Mouse (Mus musculus) mesoderm, embryonic 11.5 days (tissue): ENCODE results near the gene Ddx55.
A peak's percentile ranks its signal among the peaks of the same experiment; 100 is the strongest.
"Not testable (repeated sequence)": the region's sequence is repeated elsewhere in the genome, so short reads cannot be mapped to it uniquely, and the experiment has no call there.

Source experiments
- DNase-seq: peaks from one replicate; pipeline ENCODE4 v3.0.0-alpha.2; 2012; ENCODE audit warnings: low read depth, low spot score

Gene Ddx55

GRCm38 (mm10) chr5:124538813-124539792, 13.6 kb upstream of the Ddx55 start:
- DNase-seq, result no peak

- DNase-seq, result no peak
Measured at GRCm38 (mm10) chr5:124539905-124540304, 12.8 kb upstream of the Ddx55 start.

- peak; percentile 97 for DNase-seq
Measured at GRCm38 (mm10) chr5:124540383-124540786, 12.3 kb upstream of the Ddx55 start, which contains the start of gene Tmed2. Gene Tmed2, plus strand, starts transcription at chr5:124540695.

- no peak for DNase-seq
Measured at GRCm38 (mm10) chr5:124540905-124541601, 11.6 kb upstream of the Ddx55 start.

DNA sequence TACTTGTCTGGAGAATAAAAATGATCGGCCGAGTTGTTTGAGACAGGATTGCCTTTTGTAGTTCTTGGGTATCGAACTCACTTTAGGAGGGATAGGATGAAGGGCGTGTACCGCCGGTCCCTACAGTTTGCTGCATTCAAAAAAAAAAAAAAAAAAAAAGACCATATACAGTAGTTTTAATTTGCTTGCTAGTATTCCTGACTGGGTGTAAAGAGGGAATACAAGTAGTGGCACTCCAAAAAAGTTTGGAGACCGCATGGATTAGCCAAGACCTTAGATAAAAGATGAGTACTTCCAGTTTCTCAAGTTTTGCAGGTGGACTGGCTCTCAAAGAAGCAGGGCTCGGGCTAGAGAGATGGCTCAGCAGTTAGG, 11.1 kb upstream of the Ddx55 start:
- no peak for DNase-seq

DNA sequence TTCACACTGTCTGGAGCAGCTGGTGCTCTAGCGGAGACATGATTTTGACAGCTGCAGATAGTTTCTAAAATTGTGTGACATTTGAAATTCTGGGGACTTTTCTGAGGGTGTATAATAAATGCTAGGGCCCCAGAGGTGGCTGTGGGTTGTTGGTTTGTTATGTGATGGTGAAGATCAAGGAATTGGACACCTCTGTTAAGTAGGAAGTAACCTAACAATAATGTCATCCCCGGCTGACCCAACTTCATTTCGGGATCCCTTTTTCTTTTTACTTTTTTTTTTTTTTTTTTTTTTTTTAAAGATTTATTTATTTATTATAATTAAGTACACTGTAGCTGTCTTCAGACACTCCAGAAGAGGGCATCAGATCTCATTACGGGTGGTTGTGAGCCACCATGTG, 1.9 kb upstream of the Ddx55 start:
- DNase-seq, result not testable (repeated sequence)

- DNase-seq, result not testable (repeated sequence)
Measured at GRCm38 (mm10) chr5:124551349-124552093, 1.1 kb upstream of the Ddx55 start.

DNA sequence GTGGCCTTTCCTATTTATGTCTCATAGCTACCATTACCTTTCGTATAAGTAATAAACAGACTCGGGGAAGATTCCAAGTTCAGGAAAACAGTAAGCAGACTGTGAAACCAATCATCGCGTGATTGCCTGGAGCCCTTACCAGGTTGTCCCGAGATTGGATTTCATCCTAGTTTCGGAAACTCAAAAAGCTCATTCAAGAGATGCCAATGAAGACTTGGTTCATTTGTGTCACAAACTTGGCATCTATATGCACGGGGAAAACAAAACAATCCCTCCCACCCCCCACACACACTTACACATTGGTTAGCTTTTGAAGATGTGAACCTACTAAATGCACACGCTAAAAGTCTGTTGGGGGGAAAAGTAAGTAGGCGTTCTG, 581 bp upstream of the Ddx55 start:
- DNase-seq, result no peak

DNA sequence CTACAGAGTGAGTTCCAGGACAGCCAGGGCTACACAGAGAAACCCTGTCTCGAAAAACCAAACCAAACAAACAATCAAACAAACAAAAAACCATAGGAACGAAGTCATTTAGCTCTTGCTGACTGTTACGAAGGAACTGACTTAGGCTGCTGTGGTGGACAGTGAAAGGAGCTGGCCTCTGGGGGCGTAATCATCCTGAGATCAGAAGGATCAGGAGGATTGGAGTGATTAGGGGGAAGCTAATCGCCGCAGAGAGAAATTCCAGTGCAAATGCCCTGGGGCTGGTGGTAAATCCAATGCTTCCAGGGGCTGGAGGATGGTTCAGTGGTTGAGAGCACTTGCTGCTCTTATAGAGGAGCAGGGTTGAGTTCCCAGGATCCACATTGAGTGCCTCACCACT, 943 bp downstream of the Ddx55 start:
- DNase-seq, result no peak

GRCm38 (mm10) chr5:124555145-124555544, 2.5 kb downstream of the Ddx55 start:
- no peak for DNase-seq

DNA sequence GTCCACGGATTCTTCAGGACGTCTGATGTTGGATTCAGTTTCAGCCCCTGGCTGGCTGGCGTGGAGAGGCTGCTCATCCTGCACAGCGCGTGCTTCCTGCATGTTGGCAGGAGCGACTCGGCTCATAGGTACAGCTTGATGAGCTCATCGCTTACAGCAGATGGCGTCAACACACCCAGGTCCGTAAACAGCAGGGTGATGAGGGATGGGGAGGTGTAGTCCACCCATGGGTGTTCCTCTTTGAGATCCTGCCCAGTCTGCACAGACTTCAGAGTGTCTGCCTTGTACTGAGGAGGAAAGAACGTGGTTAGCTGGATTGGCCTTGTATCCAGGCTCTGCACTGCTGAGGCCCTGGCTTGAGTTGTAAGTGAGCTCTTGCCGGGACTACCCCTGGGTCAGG, 18.4 kb downstream of the Ddx55 start:
- DNase-seq, result no peak

- DNase-seq, result no peak
Measured at GRCm38 (mm10) chr5:124575467-124575866, 22.8 kb downstream of the Ddx55 start.

GRCm38 (mm10) chr5:124578633-124579317, 26.1 kb downstream of the Ddx55 start, which contains the start of the genes Eif2b1 and Gtf2h3:
Gene Eif2b1, minus strand, starts transcription at chr5:124579131.
Gene Gtf2h3, plus strand, starts transcription at chr5:124579140.
- peak; percentile 96 for DNase-seq

GRCm38 (mm10) chr5:124582515-124582914, 29.9 kb downstream of the Ddx55 start:
- no peak for DNase-seq

DNA sequence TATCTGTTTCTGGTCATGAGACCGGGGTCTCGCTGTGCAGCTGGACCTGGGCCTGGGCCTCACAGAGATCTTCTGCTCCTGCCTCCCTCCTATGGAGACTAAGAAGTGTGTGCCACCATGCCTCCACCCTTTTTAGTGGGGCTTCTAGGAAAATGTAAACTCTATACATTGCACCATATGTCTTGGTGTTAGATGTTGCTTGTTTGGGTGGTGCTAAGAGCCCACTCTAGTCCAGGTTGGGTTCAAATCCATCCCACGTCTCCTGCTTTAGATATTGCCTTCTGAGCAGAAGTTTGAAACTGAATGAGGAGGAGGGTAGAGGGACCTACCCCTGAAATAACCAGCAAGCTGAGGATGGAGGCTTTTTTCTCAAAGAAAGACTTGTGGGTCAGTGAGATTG, 40.1 kb downstream of the Ddx55 start:
- no peak for DNase-seq

DNA sequence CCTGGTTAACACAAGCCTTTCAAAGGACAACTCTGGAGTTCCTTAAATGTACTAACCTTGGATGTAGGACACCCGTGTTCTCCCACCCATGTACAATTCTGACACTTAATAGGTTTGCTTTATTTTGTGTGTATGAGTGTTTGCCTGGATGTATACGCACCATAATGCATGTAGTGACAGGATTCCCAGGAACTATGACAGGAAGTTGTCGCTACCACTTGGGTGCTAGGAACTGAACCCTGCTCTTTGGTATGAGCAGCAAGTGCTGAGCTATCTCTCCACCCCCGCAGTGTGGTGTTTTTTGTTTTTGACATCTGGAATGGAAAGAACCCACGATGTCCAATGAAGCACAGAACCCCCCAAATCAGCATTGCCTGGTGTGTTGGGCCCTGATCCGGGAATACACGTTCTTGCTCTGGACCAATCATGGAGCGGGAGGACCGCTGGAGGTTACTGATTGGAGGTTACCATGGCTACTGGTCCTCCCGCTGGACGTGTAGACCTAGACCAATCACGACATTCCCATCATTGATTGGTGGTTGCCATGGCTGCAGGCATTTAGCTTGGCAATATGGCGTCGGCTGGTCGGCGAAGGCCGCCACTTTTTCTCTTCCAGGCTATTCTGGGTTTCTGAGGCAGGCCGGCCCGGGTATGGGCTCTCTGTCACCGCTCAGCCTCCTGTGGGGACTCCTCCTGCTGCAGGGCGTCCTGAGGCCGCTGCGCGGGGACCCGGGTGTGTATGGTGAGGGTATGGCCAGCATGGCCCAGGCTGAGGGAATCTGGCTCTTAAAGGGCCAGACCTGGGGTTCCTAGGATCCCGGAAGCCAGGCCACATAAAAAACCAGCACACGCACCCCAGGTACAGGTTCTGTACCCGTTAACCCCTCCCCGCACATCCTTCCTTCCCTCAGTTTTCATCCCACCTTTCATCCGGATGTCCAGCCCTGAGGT, 45.8 kb downstream of the Ddx55 start:
- peak; percentile 97 for DNase-seq

DNA sequence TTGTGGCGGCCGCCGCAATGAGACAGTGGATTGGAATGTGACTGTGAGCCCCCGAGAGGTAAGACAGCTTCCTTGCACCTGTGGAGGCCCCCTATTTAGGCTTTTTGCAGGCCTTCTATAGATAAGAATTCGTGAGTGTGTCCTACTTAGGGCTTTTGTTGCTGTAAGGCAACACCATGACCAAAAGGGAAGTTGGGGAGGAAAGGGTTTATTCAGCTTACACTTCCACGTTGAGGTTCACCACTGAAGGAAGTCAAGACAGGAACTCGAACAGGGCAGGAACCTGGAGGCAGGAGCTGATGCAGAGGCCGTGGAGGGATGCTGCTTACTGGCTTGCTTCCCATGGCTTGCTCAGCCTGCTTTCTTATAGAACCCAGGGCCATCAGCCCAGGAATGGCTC, 47.1 kb downstream of the Ddx55 start:
- DNase-seq, result not testable (repeated sequence)

DNA sequence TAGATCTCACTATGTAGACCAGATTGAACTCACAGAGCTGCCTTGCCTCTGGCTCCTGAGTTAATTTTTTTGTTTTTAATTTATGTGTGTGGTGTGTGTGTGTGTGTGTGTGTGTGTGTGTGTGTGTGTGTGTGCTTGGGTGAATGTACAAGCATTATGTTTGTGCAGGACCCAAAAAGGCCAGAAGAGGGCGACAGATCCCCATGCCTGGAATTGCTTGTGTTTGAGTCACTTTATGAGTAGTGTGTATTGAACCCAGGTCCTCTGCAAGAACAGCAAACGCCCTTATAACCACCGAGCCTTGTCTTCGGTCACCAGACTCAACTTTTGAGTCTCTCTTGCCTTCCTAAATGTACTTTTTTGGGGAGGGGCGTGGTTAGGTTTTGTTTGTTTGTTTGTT, 49.7 kb downstream of the Ddx55 start:
- peak; percentile 62 for DNase-seq

GRCm38 (mm10) chr5:124604296-124604695, 51.6 kb downstream of the Ddx55 start:
- DNase-seq, result no peak

DNA sequence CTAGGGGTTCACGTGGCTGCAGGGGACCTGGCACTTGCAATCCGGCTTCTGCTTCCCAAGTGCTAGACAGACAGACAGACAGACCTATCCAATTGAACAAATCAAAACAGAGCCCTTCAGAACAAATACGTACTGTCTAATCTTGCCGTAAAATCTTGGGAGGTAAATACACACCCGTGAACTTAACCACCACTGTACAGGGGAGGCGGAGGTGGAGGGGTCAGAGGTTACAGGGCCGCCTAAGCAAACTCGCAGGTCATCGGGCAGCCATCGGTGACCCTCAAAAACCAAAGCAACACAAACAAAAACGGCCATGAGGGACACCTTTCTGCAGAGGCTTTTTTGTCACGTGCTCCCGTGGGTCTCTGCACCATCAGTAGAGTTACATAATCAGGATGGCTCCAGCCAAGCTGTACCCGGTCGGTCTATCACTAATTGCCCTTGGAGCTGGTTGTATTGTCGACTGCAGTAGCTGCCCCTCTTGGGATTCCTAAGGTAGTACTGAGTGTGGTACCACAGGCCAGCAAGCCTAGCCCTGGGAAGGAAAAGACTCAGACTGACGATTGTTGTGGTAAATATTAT, 52.5 kb downstream of the Ddx55 start:
- DNase-seq, result no peak
